Mouse (Mus musculus) cerebellum, postnatal 36 days (tissue): ENCODE results near the gene Rassf3.

ENCODE experiments used
- DNase-seq, 2 experiments: peaks; one replicate each; pipeline ENCODE4 v3.0.0; 2021 to 2022; ENCODE audit warnings: mixed read lengths in 2 of 2

The Rassf3 gene

GRCm38 (mm10) chr10:121488623-121489299, 12.6 kb upstream of the Rassf3 start:
- no peak for DNase-seq

- DNase-seq = no peak
Observed at GRCm38 (mm10) chr10:121487716-121488115, 11.6 kb upstream of the Rassf3 start.

- DNase-seq = no peak
Observed at GRCm38 (mm10) chr10:121486350-121486749, 10.2 kb upstream of the Rassf3 start.

GRCm38 (mm10) chr10:121483364-121483763, 7.2 kb upstream of the Rassf3 start:
- DNase-seq = no peak

GRCm38 (mm10) chr10:121481141-121481540, 5.0 kb upstream of the Rassf3 start:
- no peak for DNase-seq

GRCm38 (mm10) chr10:121479987-121480386, 3.8 kb upstream of the Rassf3 start:
- DNase-seq = no peak

- DNase-seq = no peak
Observed at GRCm38 (mm10) chr10:121477433-121477832, 1.3 kb upstream of the Rassf3 start.

GRCm38 (mm10) chr10:121476968-121477337, 806 bp upstream of the Rassf3 start:
- no peak for DNase-seq

GRCm38 (mm10) chr10:121475672-121476146, 438 bp downstream of the Rassf3 start:
- peak; percentile 17 to 21 for DNase-seq

GRCm38 (mm10) chr10:121475101-121475671, 961 bp downstream of the Rassf3 start:
- peak in 1 of 2 experiments; percentile 10 for DNase-seq

GRCm38 (mm10) chr10:121474288-121474687, 1.9 kb downstream of the Rassf3 start:
- no peak for DNase-seq

- DNase-seq = no peak
Observed at GRCm38 (mm10) chr10:121473723-121474215, 2.4 kb downstream of the Rassf3 start.

GRCm38 (mm10) chr10:121472593-121473217, 3.4 kb downstream of the Rassf3 start:
- DNase-seq = no peak

GRCm38 (mm10) chr10:121471570-121472197, 4.5 kb downstream of the Rassf3 start:
- DNase-seq = no peak

- DNase-seq = no peak
Observed at GRCm38 (mm10) chr10:121469625-121470024, 6.5 kb downstream of the Rassf3 start.

GRCm38 (mm10) chr10:121468985-121469384, 7.2 kb downstream of the Rassf3 start:
- DNase-seq = no peak

GRCm38 (mm10) chr10:121468261-121468660, 7.9 kb downstream of the Rassf3 start:
- DNase-seq = no peak

GRCm38 (mm10) chr10:121467792-121468191, 8.4 kb downstream of the Rassf3 start:
- no peak for DNase-seq

- DNase-seq = no peak
Observed at GRCm38 (mm10) chr10:121467016-121467415, 9.1 kb downstream of the Rassf3 start.

- DNase-seq = no peak
Observed at GRCm38 (mm10) chr10:121465033-121465432, 11.1 kb downstream of the Rassf3 start.

GRCm38 (mm10) chr10:121462162-121462881, 13.8 kb downstream of the Rassf3 start:
- DNase-seq = peak; percentile 14 to 16

GRCm38 (mm10) chr10:121461404-121462161, 14.6 kb downstream of the Rassf3 start:
- DNase-seq = peak; percentile 48 to 55
